16 mouse cellular contexts compared by ENCODE assay signal in genomic region chr11:106580468-106580867, GRCm38 (mm10). TPM values are rescaled to one million over a fixed set of nuclear protein-coding genes. Genes with fewer than 3 reads are reported as not detected.
DNase-seq lines count a peak whose midpoint lies in the region; ATAC-seq and TF ChIP-seq lines count a peak whose summit lies in the region.
"Had no signal": no experiment of that assay in that cellular context is flagged by ENCODE, and none has a peak within 500 bp of the region (broad histone marks: within the 10 kb centered on the region; RNA-seq: fewer than 3 reads in every experiment).

No protein-coding gene starts in this region.

- no peaks in the 10 kb centered on the region for H3K27me3 ChIP-seq in heart, adult 2 months (ENCODE audit: control insufficient read depth, insufficient read depth, low read length)
- H3K27me3 ChIP-seq in heart, embryonic 12.5 days (replicated peaks) = no peaks in the 10 kb centered on the region

- peak overlapping the region; percentile 58 for H3K27ac ChIP-seq in heart, adult 2 months
- no peak overlapping the region for H3K27ac ChIP-seq in heart, embryonic 12.5 days (ENCODE audit: poor library complexity, severe bottlenecking)
- H3K27ac ChIP-seq: kidney, postnatal 0 days had no signal

- H3K79me2 ChIP-seq in heart, adult 2 months (replicated peaks; ENCODE audit: control insufficient read depth, insufficient read depth, low read length) = peaks cover 4% of the 10 kb centered on the region

- WGBS in heart, adult 2 months = 58% methylated on average over 8 of the region's 8 CpGs
- WGBS in heart, embryonic 12.5 days = 76% methylated on average over 8 of the region's 8 CpGs
- 64% methylated on average over 8 of the region's 8 CpGs for WGBS in lung, adult 2 months

- no peak overlapping the region for H3K4me3 ChIP-seq in heart, adult 2 months
- no peak overlapping the region for H3K4me3 ChIP-seq in heart, embryonic 12.5 days
- H3K4me3 ChIP-seq in lung, adult 2 months (replicated peaks; ENCODE audit: extremely low read depth, low read depth, low read length) = no peak overlapping the region

- TF ChIP-seq EP300 in heart, adult 2 months (IDR thresholded peaks at IDR 0.05; ENCODE audit: insufficient read depth, low read depth, low read length) = 0 out of 2 replicates have a peak, but pooled peaks have one; percentile 28

- no peaks in the 10 kb centered on the region for H3K36me3 ChIP-seq in heart, adult 2 months (ENCODE audit: control insufficient read depth, insufficient read depth, low read length)
- no peaks in the 10 kb centered on the region for H3K36me3 ChIP-seq in heart, embryonic 12.5 days

- H3K4me2 ChIP-seq in heart, embryonic 12.5 days = no peak overlapping the region

- H3K9me3 ChIP-seq in heart, embryonic 12.5 days (replicated peaks) = no peaks in the 10 kb centered on the region

- peak; percentile 76 for TF ChIP-seq POLR2A in heart, adult 2 months (IDR thresholded peaks at IDR 0.05; ENCODE audit: insufficient read depth, low read depth, low read length)
- TF ChIP-seq POLR2A in lung, adult 2 months (IDR thresholded peaks at IDR 0.05; ENCODE audit: borderline replicate concordance, extremely low read depth, low read depth, low read length) = peak; percentile 31; the same call in 1 of the 2 replicates

- peaks cover 17% of the 10 kb centered on the region for H3K4me1 ChIP-seq in heart, adult 2 months (ENCODE audit: control insufficient read depth, insufficient read depth, low read length)
- H3K4me1 ChIP-seq in heart, embryonic 12.5 days (replicated peaks) = peaks cover 26% of the 10 kb centered on the region
- H3K4me1 ChIP-seq in lung, adult 2 months (ENCODE audit: control insufficient read depth, insufficient read depth, low read length) = peaks cover 14% of the 10 kb centered on the region

- intact Hi-C loops in heart, adult 2 months (cut with DNase I) = no loop called here

- ATAC-seq in heart, embryonic 12.5 days (ENCODE audit: insufficient number of reproducible peaks, low FRiP score) = no peak
- ATAC-seq: activated CD4-positive, CD25-positive, alpha-beta regulatory T cell, adult 4 months; forebrain, postnatal 0 days; midbrain, embryonic 16.5 days had no signal

- peak in 1 of 2 experiments; percentile 43 for DNase-seq in heart, adult 2 months
- no peak for DNase-seq in lung, adult 2 months
- no peak for DNase-seq in lung, postnatal 4 days
- DNase-seq in fibroblast of lung, adult 2 months (ENCODE audit: low read depth) = peak; percentile 72
- DNase-seq in kidney, postnatal 10 days = no peak
- DNase-seq in ovary, adult 18-20 months (ENCODE audit: low spot score) = no peak
- DNase-seq: cerebellum, adult 11-12 months; cerebellum, postnatal 36 days; forebrain, postnatal 0 days; gastrocnemius, postnatal 36 days; right cerebral cortex, postnatal 14 days; thymus, postnatal 4 days had no signal

- peak overlapping the region; percentile 31; the same call in 1 of the 2 replicates for H3K9ac ChIP-seq in heart, adult 2 months (ENCODE audit: low read depth, low read length)
- no peak overlapping the region for H3K9ac ChIP-seq in heart, embryonic 12.5 days
- H3K9ac ChIP-seq: forebrain, postnatal 0 days had no signal

- no peak for TF ChIP-seq CTCF in heart, adult 2 months (IDR thresholded peaks at IDR 0.05)
- TF ChIP-seq CTCF in lung, adult 2 months (IDR thresholded peaks at IDR 0.05; ENCODE audit: insufficient read depth, low read length) = no peak

RNA-seq across cellular contexts. Expression of gene Tex2, which starts 32.8 kb away (rescaled TPM):
- total RNA-seq in heart, adult 2 months (2021) = 10 to 100 TPM; 42.5 to 46.8 TPM
- polyA plus RNA-seq in heart, adult 2 months (2012; rRNA removed) = 17.2 and 27.1 TPM in 2 replicates
- 19.8 and 20.2 TPM in 2 replicates for polyA plus RNA-seq in heart, embryonic 12.5 days (2016; fragmentation: Nextera tagmentation; extraction: Ambion mirVana)
- 12.6 and 15.1 TPM in 2 replicates for polyA plus RNA-seq in lung, adult 2 months (2012; rRNA removed)
